Mouse (Mus musculus): ENCODE results near the gene Rbfox3.

- TF ChIP-seq CTCF (IDR thresholded peaks at IDR 0.05; ENCODE audit: low read depth): no peak
- no peak for TF ChIP-seq EP300 (IDR thresholded peaks at IDR 0.05; ENCODE audit: low read depth)
Observed at GRCm38 (mm10) chr11:118504180-118504454, 407.3 kb downstream of the Rbfox3 start.

All from liver, embryonic 14.5 days (tissue).